Mouse (Mus musculus) c-Kit-positive CD71-positive TER-119-positive erythroid progenitor cells, embryonic 14.5 days (primary cell): Measurements from ENCODE around the gene Hlcs.

Source experiments
- DNase-seq: peaks from one replicate; pipeline ENCODE4 v3.0.0-alpha.2; 2013; ENCODE audit warnings: low spot score

The Hlcs gene

GRCm38 (mm10) chr16:94079075-94079855 is 234.1 kb downstream of the Hlcs start:
- DNase-seq, result no peak
